ENCODE assay signal across 29 mouse cellular contexts in the genomic region with DNA sequence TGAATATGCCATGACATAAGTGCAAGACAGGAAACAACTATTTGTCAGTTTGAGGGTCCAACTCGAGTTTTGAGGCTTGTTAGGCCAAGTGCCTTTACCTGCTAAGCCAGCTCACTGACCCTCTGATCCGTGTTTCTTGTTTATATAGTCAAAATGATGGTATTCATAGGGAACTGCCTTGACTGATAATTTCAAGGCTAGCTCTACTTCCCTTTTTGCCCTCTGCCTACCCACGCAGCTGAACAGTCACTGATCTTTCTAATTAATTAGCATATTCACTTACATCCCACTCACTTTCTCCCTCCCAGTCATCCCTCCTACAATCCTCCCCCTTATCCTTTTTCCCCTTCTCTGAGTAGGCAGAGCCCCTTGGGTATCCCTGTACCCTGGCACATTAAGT. TPM values are rescaled to one million over a fixed set of nuclear protein-coding genes. Genes with fewer than 3 reads are reported as not detected.
DNase-seq lines count a peak whose midpoint lies in the region; ATAC-seq lines count a peak whose summit lies in the region.
"Had no signal": no experiment of that assay in that cellular context is flagged by ENCODE, and none has a peak within 500 bp of the region (broad histone marks: within the 10 kb centered on the region; RNA-seq: fewer than 3 reads in every experiment).

No protein-coding gene starts in this region.

- no peak overlapping the region for H3K4me2 ChIP-seq in hindbrain, embryonic 15.5 days
- H3K4me2 ChIP-seq in hindbrain, embryonic 11.5 days (replicated peaks; ENCODE audit: low read depth, low read length) = no peak overlapping the region
- H3K4me2 ChIP-seq: embryonic facial prominence, embryonic 12.5 days; embryonic facial prominence, embryonic 15.5 days; forebrain, embryonic 13.5 days; heart, embryonic 12.5 days; heart, embryonic 15.5 days; hindbrain, embryonic 12.5 days; intestine, embryonic 15.5 days had no signal

- 80% methylated on average over 3 of the region's 3 CpGs for WGBS in hindbrain, embryonic 15.5 days
- WGBS in hindbrain, embryonic 11.5 days = 81% methylated on average over 3 of the region's 3 CpGs

- no peak overlapping the region for H3K9ac ChIP-seq in hindbrain, embryonic 15.5 days
- no peak overlapping the region for H3K9ac ChIP-seq in hindbrain, embryonic 11.5 days (ENCODE audit: low read depth, low read length)
- H3K9ac ChIP-seq: embryonic facial prominence, embryonic 12.5 days; embryonic facial prominence, embryonic 15.5 days; forebrain, embryonic 13.5 days; heart, embryonic 12.5 days; heart, embryonic 15.5 days; hindbrain, embryonic 12.5 days; intestine, embryonic 15.5 days had no signal

- DNase-seq in hindbrain, embryonic 11.5 days (ENCODE audit: low spot score) = no peak
- DNase-seq in cerebellum, adult 8-10 months = no peak
- DNase-seq in cerebellum, adult 11-12 months = no peak
- DNase-seq: adrenal gland, postnatal 10 days; adrenal gland, postnatal 36 days; cerebellum, adult 2 months; cerebellum, postnatal 10 days; cerebellum, postnatal 36 days; gastrocnemius, adult 2 months; gastrocnemius, postnatal 14 days; heart, adult 18-20 months; heart, postnatal 10 days; heart, postnatal 36 days; kidney, adult 11 months had no signal

- H3K9me3 ChIP-seq in hindbrain, embryonic 15.5 days = no peaks in the 10 kb centered on the region
- no peaks in the 10 kb centered on the region for H3K9me3 ChIP-seq in hindbrain, embryonic 11.5 days (ENCODE audit: control insufficient read depth, low read length)
- H3K9me3 ChIP-seq: embryonic facial prominence, embryonic 12.5 days; embryonic facial prominence, embryonic 15.5 days; forebrain, embryonic 13.5 days; heart, embryonic 12.5 days; heart, embryonic 15.5 days; hindbrain, embryonic 12.5 days; intestine, embryonic 15.5 days had no signal

- H3K27me3 ChIP-seq in hindbrain, embryonic 15.5 days = no peaks in the 10 kb centered on the region
- H3K27me3 ChIP-seq in hindbrain, embryonic 11.5 days (ENCODE audit: control insufficient read depth, insufficient read depth, low read length) = no peaks in the 10 kb centered on the region
- H3K27me3 ChIP-seq: embryonic facial prominence, embryonic 12.5 days; embryonic facial prominence, embryonic 15.5 days; forebrain, embryonic 13.5 days; heart, embryonic 12.5 days; heart, embryonic 15.5 days; hindbrain, embryonic 12.5 days; intestine, embryonic 15.5 days; Patski had no signal

- no peaks in the 10 kb centered on the region; the same call in 1 of the 2 replicates for H3K4me1 ChIP-seq in hindbrain, embryonic 15.5 days (replicated peaks)
- H3K4me1 ChIP-seq in hindbrain, embryonic 11.5 days (replicated peaks; ENCODE audit: control insufficient read depth, insufficient read depth, low read length) = no peaks in the 10 kb centered on the region
- H3K4me1 ChIP-seq: embryonic facial prominence, embryonic 12.5 days; embryonic facial prominence, embryonic 15.5 days; heart, embryonic 12.5 days; hindbrain, embryonic 12.5 days; intestine, embryonic 15.5 days had no signal

- H3K4me3 ChIP-seq in hindbrain, embryonic 15.5 days = no peak overlapping the region
- H3K4me3 ChIP-seq in hindbrain, embryonic 11.5 days (ENCODE audit: low read depth, low read length) = no peak overlapping the region
- H3K4me3 ChIP-seq: embryonic facial prominence, embryonic 12.5 days; embryonic facial prominence, embryonic 15.5 days; forebrain, embryonic 13.5 days; gastrocnemius, adult 2 months; heart, embryonic 12.5 days; heart, embryonic 15.5 days; hindbrain, embryonic 12.5 days; intestine, embryonic 15.5 days had no signal

- H3K36me3 ChIP-seq in hindbrain, embryonic 15.5 days = no peaks in the 10 kb centered on the region
- H3K36me3 ChIP-seq in hindbrain, embryonic 11.5 days (ENCODE audit: control insufficient read depth, insufficient read depth, low read length) = no peaks in the 10 kb centered on the region
- H3K36me3 ChIP-seq: embryonic facial prominence, embryonic 12.5 days; embryonic facial prominence, embryonic 15.5 days; heart, embryonic 12.5 days; heart, embryonic 15.5 days; hindbrain, embryonic 12.5 days; intestine, embryonic 15.5 days had no signal

- ATAC-seq in hindbrain, embryonic 15.5 days (ENCODE audit: low FRiP score, low read depth) = peak; percentile 28; the same call in 1 of the 2 replicates
- ATAC-seq in hindbrain, embryonic 11.5 days (ENCODE audit: low FRiP score) = no peak
- ATAC-seq in common myeloid progenitor, adult 5-6 weeks (replicated peaks; ENCODE audit: low read depth, poor library complexity, severe bottlenecking) = peak; percentile 59
- ATAC-seq in megakaryocyte, adult 5-6 weeks (ENCODE audit: poor library complexity, severe bottlenecking) = 0 out of 2 replicates have a peak, but pooled peaks have one; percentile 28
- ATAC-seq in frontal cortex, adult (ENCODE audit: low TSS enrichment) = no peak
- ATAC-seq: CD4-positive, CD25-positive, alpha-beta regulatory T cell, adult 4 months; forebrain, embryonic 13.5 days; forebrain, embryonic 16.5 days; hindbrain, embryonic 16.5 days; intestine, embryonic 15.5 days; Patski had no signal

- no peak overlapping the region for H3K27ac ChIP-seq in hindbrain, embryonic 15.5 days (replicated peaks)
- H3K27ac ChIP-seq in hindbrain, embryonic 11.5 days (ENCODE audit: low read depth, low read length) = no peak overlapping the region
- H3K27ac ChIP-seq: embryonic facial prominence, embryonic 12.5 days; embryonic facial prominence, embryonic 15.5 days; forebrain, embryonic 13.5 days; gastrocnemius, adult 2 months; heart, embryonic 15.5 days; hindbrain, embryonic 12.5 days; intestine, embryonic 15.5 days had no signal

RNA-seq across cellular contexts. Expression of a gene that starts 2.4 kb away (rescaled TPM):
- 10.2 and 13.7 TPM in 2 replicates for polyA plus RNA-seq in hindbrain, embryonic 15.5 days (2015; fragmentation: Nextera tagmentation; extraction: Ambion mirVana)
- 12.0 and 12.9 TPM in 2 replicates for polyA plus RNA-seq in hindbrain, embryonic 11.5 days (2014; fragmentation: Nextera tagmentation; extraction: Ambion mirVana)
- 68.5 and 75.5 TPM in 2 replicates for total RNA-seq in common myeloid progenitor, adult 5-6 weeks (2017)
- total RNA-seq in megakaryocyte, adult 5-6 weeks (2015) = 20.2 and 21.3 TPM in 2 replicates
- total RNA-seq in megakaryocyte, adult 5-6 weeks (2017) = 25.6 and 27.7 TPM in 2 replicates

Comparison
In these comparisons a context has a peak if more than half of its experiments do, and no peak if none do; other contexts are left out.
1. ATAC-seq: peak in hindbrain, embryonic 15.5 days (single experiment), common myeloid progenitor, adult 5-6 weeks (single experiment) and megakaryocyte, adult 5-6 weeks (single experiment); none in hindbrain, embryonic 11.5 days (single experiment) and frontal cortex, adult (single experiment).